Mouse (Mus musculus): ENCODE results near the gene Ppil1.

- no peak for TF ChIP-seq CTCF (IDR thresholded peaks at IDR 0.05; ENCODE audit: low read depth)
- no peak for TF ChIP-seq EP300 (IDR thresholded peaks at IDR 0.05; ENCODE audit: low read depth)
Measured at GRCm38 (mm10) chr17:29247881-29248280, 16.1 kb downstream of the Ppil1 start.

Data from liver, postnatal 0 days (tissue).